Mouse (Mus musculus): ENCODE results near the gene Prkar1b. TPM values are rescaled to one million over a fixed set of nuclear protein-coding genes. Genes with fewer than 3 reads are reported as not detected.
A peak's percentile ranks its signal among the peaks of the same experiment; 100 is the strongest.

Prkar1b gene
- polyA plus RNA-seq, 1 experiment from 2014 or later = 207 TPM

- Histone ChIP-seq H3K4me1 (ENCODE audit: control insufficient read depth, insufficient read depth, low read length) (no peaks in the 10 kb centered on the region), H3K27ac (ENCODE audit: low read depth, low read length) (peak overlapping the region; percentile 28; the same call in 1 of the 2 replicates), H3K9me3 (ENCODE audit: control insufficient read depth, low read length) (no peaks in the 10 kb centered on the region), H3K36me3 (ENCODE audit: control insufficient read depth, insufficient read depth, low read length) (no peaks in the 10 kb centered on the region), H3K4me2 (ENCODE audit: low read depth, low read length) (no peak overlapping the region), H3K4me3 (ENCODE audit: low read depth, low read length) (no peak overlapping the region), H3K27me3 (ENCODE audit: control insufficient read depth, insufficient read depth, low read length) (no peaks in the 10 kb centered on the region), H3K9ac (replicated peaks; ENCODE audit: low read depth, low read length) (no peak overlapping the region)
- 76% methylated on average over 8 of the region's 8 CpGs for WGBS
- no peak for ATAC-seq (ENCODE audit: low read depth)
These were observed 10.8 kb downstream of the Prkar1b start for GRCm38 (mm10) chr5:139138926-139139472.

GRCm38 (mm10) chr5:139138261-139138925 lies 11.4 kb downstream of the Prkar1b start:
- Histone ChIP-seq H3K27ac (ENCODE audit: low read depth, low read length) (peak overlapping the region; percentile 28; the same call in 1 of the 2 replicates), H3K9me3 (ENCODE audit: control insufficient read depth, low read length) (no peaks in the 10 kb centered on the region), H3K4me3 (ENCODE audit: low read depth, low read length) (no peak overlapping the region), H3K27me3 (ENCODE audit: control insufficient read depth, insufficient read depth, low read length) (no peaks in the 10 kb centered on the region), H3K4me2 (ENCODE audit: low read depth, low read length) (no peak overlapping the region), H3K4me1 (ENCODE audit: control insufficient read depth, insufficient read depth, low read length) (no peaks in the 10 kb centered on the region), H3K36me3 (ENCODE audit: control insufficient read depth, insufficient read depth, low read length) (no peaks in the 10 kb centered on the region), H3K9ac (replicated peaks; ENCODE audit: low read depth, low read length) (no peak overlapping the region)
- ATAC-seq (ENCODE audit: low read depth) = 0 out of 2 replicates have a peak, but pooled peaks have one; percentile 41
- 54% methylated on average over 12 of the region's 12 CpGs for WGBS

- Histone ChIP-seq H3K4me1 (ENCODE audit: control insufficient read depth, insufficient read depth, low read length) (no peaks in the 10 kb centered on the region), H3K9me3 (ENCODE audit: control insufficient read depth, low read length) (no peaks in the 10 kb centered on the region), H3K27me3 (ENCODE audit: control insufficient read depth, insufficient read depth, low read length) (no peaks in the 10 kb centered on the region), H3K9ac (replicated peaks; ENCODE audit: low read depth, low read length) (no peak overlapping the region), H3K4me3 (ENCODE audit: low read depth, low read length) (no peak overlapping the region), H3K36me3 (ENCODE audit: control insufficient read depth, insufficient read depth, low read length) (no peaks in the 10 kb centered on the region), H3K27ac (ENCODE audit: low read depth, low read length) (no peak overlapping the region), H3K4me2 (ENCODE audit: low read depth, low read length) (no peak overlapping the region)
- 88% methylated on average over 6 of the region's 6 CpGs for WGBS
- ATAC-seq (ENCODE audit: low read depth) = no peak
These were observed 12.6 kb downstream of the Prkar1b start for GRCm38 (mm10) chr5:139137176-139137575.

GRCm38 (mm10) chr5:139136341-139136740 lies 13.5 kb downstream of the Prkar1b start:
- no peak for ATAC-seq (ENCODE audit: low read depth)
- 62% methylated on average over 1 of the region's 1 CpGs for WGBS
- H3K36me3 ChIP-seq (ENCODE audit: control insufficient read depth, insufficient read depth, low read length) = no peaks in the 10 kb centered on the region
- H3K9ac ChIP-seq (replicated peaks; ENCODE audit: low read depth, low read length) = no peak overlapping the region
- H3K4me2 ChIP-seq (ENCODE audit: low read depth, low read length) = no peak overlapping the region
- H3K4me1 ChIP-seq (ENCODE audit: control insufficient read depth, insufficient read depth, low read length) = no peaks in the 10 kb centered on the region
- no peaks in the 10 kb centered on the region for H3K27me3 ChIP-seq (ENCODE audit: control insufficient read depth, insufficient read depth, low read length)
- no peak overlapping the region for H3K27ac ChIP-seq (ENCODE audit: low read depth, low read length)
- H3K9me3 ChIP-seq (ENCODE audit: control insufficient read depth, low read length) = no peaks in the 10 kb centered on the region
- no peak overlapping the region for H3K4me3 ChIP-seq (ENCODE audit: low read depth, low read length)

GRCm38 (mm10) chr5:139134501-139134900 lies 15.3 kb downstream of the Prkar1b start:
- 85% methylated on average over 8 of the region's 8 CpGs for WGBS
- Histone ChIP-seq H3K27ac (ENCODE audit: low read depth, low read length) (no peak overlapping the region), H3K4me1 (ENCODE audit: control insufficient read depth, insufficient read depth, low read length) (no peaks in the 10 kb centered on the region), H3K9ac (replicated peaks; ENCODE audit: low read depth, low read length) (no peak overlapping the region), H3K9me3 (ENCODE audit: control insufficient read depth, low read length) (no peaks in the 10 kb centered on the region), H3K4me2 (ENCODE audit: low read depth, low read length) (no peak overlapping the region), H3K36me3 (ENCODE audit: control insufficient read depth, insufficient read depth, low read length) (no peaks in the 10 kb centered on the region), H3K27me3 (ENCODE audit: control insufficient read depth, insufficient read depth, low read length) (no peaks in the 10 kb centered on the region), H3K4me3 (ENCODE audit: low read depth, low read length) (no peak overlapping the region)
- ATAC-seq (ENCODE audit: low read depth) = no peak

- WGBS = 74% methylated on average over 5 of the region's 5 CpGs
- Histone ChIP-seq H3K9ac (replicated peaks; ENCODE audit: low read depth, low read length) (peak overlapping the region; percentile 72; the same call in 1 of the 2 replicates), H3K27me3 (ENCODE audit: control insufficient read depth, insufficient read depth, low read length) (no peaks in the 10 kb centered on the region), H3K4me3 (ENCODE audit: low read depth, low read length) (no peak overlapping the region), H3K36me3 (ENCODE audit: control insufficient read depth, insufficient read depth, low read length) (no peaks in the 10 kb centered on the region), H3K9me3 (ENCODE audit: control insufficient read depth, low read length) (no peaks in the 10 kb centered on the region), H3K4me2 (ENCODE audit: low read depth, low read length) (peak overlapping the region; percentile 71; the same call in 1 of the 2 replicates), H3K4me1 (ENCODE audit: control insufficient read depth, insufficient read depth, low read length) (peaks cover 3% of the 10 kb centered on the region; the same call in 1 of the 2 replicates), H3K27ac (ENCODE audit: low read depth, low read length) (peak overlapping the region; percentile 71)
- ATAC-seq (ENCODE audit: low read depth) = no peak
These were observed 19.4 kb downstream of the Prkar1b start for GRCm38 (mm10) chr5:139130351-139130750.

- Histone ChIP-seq H3K27ac (ENCODE audit: low read depth, low read length) (peak overlapping the region; percentile 71), H3K4me3 (ENCODE audit: low read depth, low read length) (peak overlapping the region; percentile 52), H3K9ac (replicated peaks; ENCODE audit: low read depth, low read length) (peak overlapping the region; percentile 72), H3K9me3 (ENCODE audit: control insufficient read depth, low read length) (no peaks in the 10 kb centered on the region), H3K36me3 (ENCODE audit: control insufficient read depth, insufficient read depth, low read length) (no peaks in the 10 kb centered on the region), H3K4me1 (ENCODE audit: control insufficient read depth, insufficient read depth, low read length) (peaks cover 3% of the 10 kb centered on the region; the same call in 1 of the 2 replicates), H3K27me3 (ENCODE audit: control insufficient read depth, insufficient read depth, low read length) (no peaks in the 10 kb centered on the region), H3K4me2 (ENCODE audit: low read depth, low read length) (peak overlapping the region; percentile 71)
- WGBS = 3% methylated on average over 34 of the region's 55 CpGs
- ATAC-seq (ENCODE audit: low read depth) = peak; percentile 90
These were observed 20.1 kb downstream of the Prkar1b start for GRCm38 (mm10) chr5:139129572-139130151.

- Histone ChIP-seq H3K4me1 (ENCODE audit: control insufficient read depth, insufficient read depth, low read length) (peaks cover 3% of the 10 kb centered on the region; the same call in 1 of the 2 replicates), H3K27me3 (ENCODE audit: control insufficient read depth, insufficient read depth, low read length) (no peaks in the 10 kb centered on the region), H3K27ac (ENCODE audit: low read depth, low read length) (peak overlapping the region; percentile 71), H3K9ac (replicated peaks; ENCODE audit: low read depth, low read length) (peak overlapping the region; percentile 72), H3K4me2 (ENCODE audit: low read depth, low read length) (peak overlapping the region; percentile 71), H3K9me3 (ENCODE audit: control insufficient read depth, low read length) (no peaks in the 10 kb centered on the region), H3K4me3 (ENCODE audit: low read depth, low read length) (peak overlapping the region; percentile 52), H3K36me3 (ENCODE audit: control insufficient read depth, insufficient read depth, low read length) (no peaks in the 10 kb centered on the region)
- ATAC-seq (ENCODE audit: low read depth) = peak; percentile 78
- 10% methylated on average over 11 of the region's 12 CpGs for WGBS
These were observed 20.7 kb downstream of the Prkar1b start for GRCm38 (mm10) chr5:139129078-139129477.
